Mouse (Mus musculus): Measurements from ENCODE around the gene Mansc4.

DNA sequence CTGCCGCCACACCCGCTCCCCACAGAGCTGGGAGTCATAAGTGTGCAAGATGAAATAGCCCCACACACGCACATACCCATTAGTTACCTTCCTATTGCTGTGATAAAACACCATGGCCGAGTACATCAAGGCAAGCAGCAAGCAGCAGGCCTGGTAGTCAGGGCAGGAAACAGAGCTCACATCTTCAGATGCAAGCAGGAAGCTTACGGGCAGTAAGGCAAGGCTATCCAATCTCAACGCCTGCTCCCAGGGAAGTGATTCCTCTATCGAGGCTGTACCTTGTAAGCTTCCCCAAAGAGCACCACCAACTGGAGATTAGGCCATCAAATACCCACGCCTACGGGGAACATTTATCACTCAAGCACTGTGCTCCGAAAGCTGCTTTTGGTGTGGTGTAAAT is 6.9 kb downstream of the Mansc4 start:
- TF ChIP-seq POLR2A (IDR thresholded peaks at IDR 0.05; ENCODE audit: borderline replicate concordance, extremely low read depth, insufficient read depth, insufficient read length, poor library complexity, severe bottlenecking) (no peak), CTCF (IDR thresholded peaks at IDR 0.05; ENCODE audit: borderline replicate concordance, extremely low read depth, insufficient read depth, insufficient read length) (no peak)

Measured in brain, embryonic 14.5 days (tissue).